Mouse (Mus musculus) ovary, postnatal 36 days (tissue): Measurements from ENCODE around the gene Caskin1.
"Not testable (repeated sequence)": the region's sequence is repeated elsewhere in the genome, so short reads cannot be mapped to it uniquely, and the experiment has no call there.

ENCODE experiments used
- DNase-seq: peaks from one replicate; pipeline ENCODE4 v3.0.0; 2022; ENCODE audit warnings: low spot score, mixed read lengths

Caskin1 gene

DNA sequence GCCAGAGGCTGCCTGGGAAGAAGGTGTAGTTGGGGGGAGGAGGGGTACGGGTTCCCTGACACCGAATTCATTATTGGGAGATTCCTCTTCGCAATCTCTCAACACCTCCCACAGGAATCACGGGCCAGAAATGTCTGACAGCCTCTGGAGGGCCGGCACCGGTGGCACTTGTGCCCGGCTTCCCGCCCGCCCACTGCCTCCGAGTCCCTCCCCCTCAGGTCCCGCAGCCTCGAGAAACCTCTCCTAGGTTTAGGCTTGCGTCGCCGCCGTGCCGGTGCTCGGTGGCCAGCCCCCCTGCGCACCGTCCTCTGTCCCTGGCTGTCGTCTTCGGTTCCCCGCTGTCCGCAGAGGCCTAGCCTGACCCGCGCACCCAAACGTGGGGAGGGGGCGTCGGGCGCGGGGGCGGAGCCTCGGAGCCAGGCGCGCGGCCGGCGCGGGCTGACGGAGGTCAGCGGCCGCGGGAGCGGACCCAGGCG is at the start of gene Caskin1:
Gene Caskin1 (plus strand): TSS at position 416 of the 476 bp plus-strand sequence.
- peak; percentile 40 for DNase-seq

GRCm38 (mm10) chr17:24440377-24440776 is 48.0 kb upstream of the Caskin1 start:
- DNase-seq = no peak

DNA sequence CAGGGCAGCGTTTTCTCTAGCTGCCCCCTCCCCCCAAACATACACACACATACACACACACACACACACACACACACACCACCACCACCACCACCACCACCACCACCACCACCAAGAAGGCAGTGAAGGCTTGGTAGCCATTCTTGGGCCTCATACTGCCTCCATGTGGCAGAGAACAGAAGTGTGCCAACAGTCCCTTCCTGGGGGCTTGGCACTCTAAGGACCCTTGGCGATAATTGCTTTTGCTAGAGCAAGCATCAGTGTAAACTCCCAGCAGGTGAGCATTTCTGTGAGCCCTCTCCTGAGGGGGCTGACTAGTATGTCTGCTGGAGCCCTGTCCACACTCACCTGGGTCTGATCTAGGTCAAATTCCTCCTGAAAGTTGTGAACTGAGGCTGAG is 47.3 kb upstream of the Caskin1 start:
- no peak for DNase-seq

DNA sequence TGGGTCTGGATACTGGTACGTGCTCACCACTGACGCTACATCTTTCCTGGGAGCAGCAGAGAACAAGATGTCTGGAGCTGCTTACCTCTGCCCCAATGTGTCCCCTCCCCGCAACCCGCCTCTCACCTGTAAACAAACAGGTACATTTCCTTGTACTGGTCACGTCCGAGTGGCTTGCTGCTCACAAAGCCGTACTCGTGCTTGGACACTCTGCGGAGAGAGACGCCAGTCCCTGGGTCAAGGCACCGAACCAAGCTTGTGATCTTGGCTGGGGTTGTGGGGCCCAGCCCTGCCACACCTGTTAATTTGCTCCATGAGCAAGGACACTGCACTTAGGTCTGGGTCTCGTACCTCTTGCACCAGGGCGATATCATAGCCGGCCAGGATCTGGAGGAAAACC is 46.3 kb upstream of the Caskin1 start:
- no peak for DNase-seq

DNA sequence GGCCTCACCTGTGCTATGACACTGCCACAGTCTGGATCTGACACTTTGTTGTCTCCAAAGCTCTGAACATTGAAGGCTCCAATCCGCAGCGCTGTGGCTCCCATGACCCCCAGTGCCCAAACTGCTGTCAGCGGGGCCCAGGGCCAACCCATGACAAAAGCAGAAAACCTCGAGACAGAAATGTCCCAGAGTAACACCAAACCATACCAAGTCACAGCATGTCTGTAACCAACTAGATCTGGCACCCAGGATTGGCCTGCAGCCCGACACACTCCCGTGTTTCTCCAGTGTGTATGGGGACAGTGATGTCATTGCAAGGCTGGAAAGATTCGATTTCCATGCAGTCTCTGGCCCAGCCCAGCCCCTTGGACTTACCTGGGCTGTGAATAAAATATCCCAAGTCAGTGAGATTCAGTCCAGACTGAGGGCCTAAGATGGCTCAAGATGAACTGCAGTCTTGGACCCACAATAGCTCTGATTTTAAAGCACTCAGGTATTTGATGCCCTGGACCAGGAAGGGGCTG is 45.7 kb upstream of the Caskin1 start, which contains the start of gene Dnase1l2:
Gene Dnase1l2 (minus strand): TSS at position 474 of the 524 bp plus-strand sequence.
- no peak for DNase-seq

GRCm38 (mm10) chr17:24443409-24443808 is 45.0 kb upstream of the Caskin1 start:
- DNase-seq = no peak

GRCm38 (mm10) chr17:24446590-24446989 is 41.8 kb upstream of the Caskin1 start:
- DNase-seq = no peak

DNA sequence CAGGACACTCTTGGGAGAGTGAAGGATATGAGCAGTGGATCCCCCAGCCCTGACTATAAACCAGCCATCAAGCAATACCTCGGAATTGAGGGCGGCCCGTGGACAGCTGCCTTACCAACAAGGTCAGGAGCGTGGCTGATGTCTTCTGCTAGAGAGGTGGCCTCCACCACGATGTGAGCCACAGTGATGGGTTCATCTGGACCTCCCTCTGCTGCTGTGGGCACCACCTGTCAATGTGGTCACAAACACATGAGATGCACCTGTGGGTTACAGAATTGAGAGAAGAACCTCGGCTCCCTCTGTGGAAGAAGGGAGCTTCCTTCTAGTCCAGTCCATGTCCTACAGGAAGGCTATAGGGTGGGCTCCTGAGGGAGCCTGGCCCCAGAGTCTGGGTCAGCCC is 38.9 kb upstream of the Caskin1 start:
- no peak for DNase-seq

- no peak for DNase-seq
These were observed 37.2 kb upstream of the Caskin1 start for GRCm38 (mm10) chr17:24451220-24451619.

GRCm38 (mm10) chr17:24453372-24453771 is 35.0 kb upstream of the Caskin1 start:
- DNase-seq = no peak

DNA sequence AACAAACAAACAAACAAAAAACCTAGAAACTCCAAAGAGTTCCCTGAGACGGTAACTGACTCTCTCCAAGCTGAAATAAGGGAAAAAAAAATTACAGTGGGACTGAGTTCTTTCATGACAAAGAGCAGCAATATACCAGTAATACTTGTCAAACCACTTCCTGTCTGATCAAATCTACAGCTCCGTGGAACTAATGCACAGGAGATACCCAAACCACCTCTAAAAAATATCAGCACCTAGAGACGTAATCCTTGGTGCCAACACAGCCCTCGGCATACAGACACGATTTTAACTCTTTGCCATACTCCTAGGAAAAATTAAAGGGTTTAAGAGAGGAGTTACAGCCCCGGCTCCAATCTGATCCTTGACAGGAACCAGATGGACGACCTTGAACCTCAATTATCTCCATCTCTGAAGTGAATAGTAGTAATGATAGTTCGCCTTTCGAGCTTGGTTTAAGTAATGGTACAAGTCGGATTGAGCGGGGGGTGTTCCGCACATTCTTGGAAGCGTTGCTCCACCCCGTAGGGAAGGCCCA is 34.1 kb upstream of the Caskin1 start:
- DNase-seq = no peak

DNA sequence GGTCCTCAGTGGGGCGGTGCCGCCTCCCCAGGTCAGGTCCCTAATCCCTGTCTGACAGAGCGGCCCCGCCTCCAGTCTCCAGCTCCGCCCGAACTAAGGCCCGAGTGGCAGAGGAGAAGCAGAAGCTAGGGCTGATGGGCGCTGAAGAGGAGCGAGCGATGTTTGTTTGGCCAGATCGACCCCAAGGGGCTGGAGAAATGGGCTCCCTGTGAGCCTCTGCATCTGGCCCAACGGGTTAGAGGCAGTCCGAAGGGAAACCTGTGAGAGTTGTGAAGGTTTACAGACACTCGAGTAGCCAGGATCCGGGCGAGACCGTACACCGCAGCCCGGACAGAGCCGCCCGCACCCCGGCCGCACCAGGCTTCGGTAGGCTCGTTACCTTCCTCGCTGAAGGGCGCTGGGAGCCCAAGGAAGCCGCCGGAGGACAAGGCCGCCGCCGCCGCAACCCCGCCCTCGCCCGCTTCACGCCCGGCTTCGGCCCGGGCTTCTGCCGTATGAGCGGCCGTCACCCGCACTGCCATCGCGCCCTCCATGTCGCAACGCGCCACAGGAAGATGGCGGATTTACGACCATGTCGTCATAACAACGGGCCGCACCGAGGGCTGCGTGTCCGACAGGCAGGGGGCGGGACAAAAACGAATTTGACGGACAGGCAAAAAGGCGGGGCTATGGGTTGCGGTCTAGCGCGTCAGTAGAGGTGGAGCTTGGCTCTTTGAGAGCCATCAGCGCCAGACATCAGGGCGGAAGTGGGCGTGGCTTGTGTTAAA is 33.5 kb upstream of the Caskin1 start:
- peak; percentile 98 for DNase-seq

- not testable (repeated sequence) for DNase-seq
These were observed 32.7 kb upstream of the Caskin1 start for GRCm38 (mm10) chr17:24455523-24456206.

- no peak for DNase-seq
These were observed 26.8 kb upstream of the Caskin1 start for GRCm38 (mm10) chr17:24461580-24461979.

GRCm38 (mm10) chr17:24462932-24463331 is 25.5 kb upstream of the Caskin1 start:
- no peak for DNase-seq

- no peak for DNase-seq
These were observed 24.8 kb upstream of the Caskin1 start for GRCm38 (mm10) chr17:24463374-24464133.

DNA sequence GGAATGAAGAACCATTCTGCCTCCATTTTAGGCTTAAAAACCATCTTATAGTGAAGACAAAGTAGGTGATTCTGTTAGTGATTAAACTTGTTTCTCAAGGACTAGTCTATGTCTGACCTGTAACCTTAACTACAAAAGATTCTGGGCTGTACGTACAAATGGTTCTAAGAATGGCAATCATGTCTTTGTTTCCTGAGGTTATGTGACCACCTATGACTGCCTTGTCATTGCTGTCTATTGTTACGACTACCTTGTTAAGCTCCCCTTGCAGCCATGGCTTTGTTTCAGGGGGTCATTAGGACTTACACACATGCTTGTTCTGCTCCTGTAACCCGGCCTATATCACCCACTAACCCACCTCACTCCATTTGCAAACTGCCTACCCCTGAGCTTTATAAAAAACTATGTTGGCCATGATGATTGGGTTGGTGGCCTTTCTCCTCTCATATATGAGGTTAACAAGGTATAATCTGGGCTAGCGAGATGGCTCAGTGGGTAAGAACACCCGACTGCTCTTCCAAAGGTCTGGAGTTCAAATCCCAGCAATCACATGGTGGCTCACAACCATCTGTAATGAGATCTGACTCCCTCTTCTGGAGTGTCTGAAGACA is 19.7 kb upstream of the Caskin1 start:
- no peak for DNase-seq

- DNase-seq = no peak
These were observed 19.0 kb upstream of the Caskin1 start for GRCm38 (mm10) chr17:24469336-24469909.

GRCm38 (mm10) chr17:24469910-24470602 is 18.3 kb upstream of the Caskin1 start, which contains the start of the genes E4f1 and Pgp:
Gene E4f1, minus strand, starts transcription at chr17:24470313.
Gene Pgp, plus strand, starts transcription at chr17:24470392.
- DNase-seq = peak; percentile 98
